In genomic region chr1:93100576-93101491, GRCm38 (mm10) we compare ENCODE assay signal across 8 mouse cellular contexts. TPM values are rescaled to one million over a fixed set of nuclear protein-coding genes. Genes with fewer than 3 reads are reported as not detected.
DNase-seq lines count a peak whose midpoint lies in the region; ATAC-seq lines count a peak whose summit lies in the region.
"Had no signal": no experiment of that assay in that cellular context is flagged by ENCODE, and none has a peak within 500 bp of the region (broad histone marks: within the 10 kb centered on the region; RNA-seq: fewer than 3 reads in every experiment).

No protein-coding gene starts in this region.

- H3K4me3 ChIP-seq in embryonic facial prominence, embryonic 15.5 days (replicated peaks) = peak overlapping the region; percentile 55
- peak overlapping the region; percentile 62 for H3K4me3 ChIP-seq in hindbrain, embryonic 12.5 days
- peak overlapping the region; percentile 55 for H3K4me3 ChIP-seq in limb, embryonic 11.5 days (ENCODE audit: low read depth, low read length)
- H3K4me3 ChIP-seq: erythroblast, embryonic 14.5 days had no signal

- H3K9ac ChIP-seq in embryonic facial prominence, embryonic 15.5 days = peak overlapping the region; percentile 35; the same call in 1 of the 2 replicates
- H3K9ac ChIP-seq in hindbrain, embryonic 12.5 days = peak overlapping the region; percentile 75
- H3K9ac ChIP-seq in limb, embryonic 11.5 days (ENCODE audit: low read length) = peak overlapping the region; percentile 50

- H3K9me3 ChIP-seq in embryonic facial prominence, embryonic 15.5 days (replicated peaks) = no peaks in the 10 kb centered on the region
- no peaks in the 10 kb centered on the region for H3K9me3 ChIP-seq in hindbrain, embryonic 12.5 days (replicated peaks)
- H3K9me3 ChIP-seq in limb, embryonic 11.5 days (ENCODE audit: control insufficient read depth, low read length) = no peaks in the 10 kb centered on the region

- peak; percentile 66 for ATAC-seq in embryonic facial prominence, embryonic 15.5 days (ENCODE audit: insufficient number of reproducible peaks, low FRiP score, low TSS enrichment, low read depth)
- peak; percentile 77 for ATAC-seq in hindbrain, embryonic 12.5 days (ENCODE audit: low FRiP score)
- peak; percentile 64 for ATAC-seq in limb, embryonic 11.5 days (ENCODE audit: insufficient number of reproducible peaks, low FRiP score, low TSS enrichment, low read depth)

- no peaks in the 10 kb centered on the region for H3K36me3 ChIP-seq in embryonic facial prominence, embryonic 15.5 days
- 0 out of 2 replicates have a peak, but pooled peaks cover 3% of the 10 kb centered on the region for H3K36me3 ChIP-seq in hindbrain, embryonic 12.5 days
- no peaks in the 10 kb centered on the region for H3K36me3 ChIP-seq in limb, embryonic 11.5 days (ENCODE audit: control insufficient read depth, insufficient read depth, low read length)

- no peak overlapping the region for H3K27ac ChIP-seq in embryonic facial prominence, embryonic 15.5 days (replicated peaks)
- peak overlapping the region; percentile 89 for H3K27ac ChIP-seq in hindbrain, embryonic 12.5 days
- H3K27ac ChIP-seq in limb, embryonic 11.5 days (replicated peaks; ENCODE audit: low read depth, low read length) = no peak overlapping the region

- H3K27me3 ChIP-seq in embryonic facial prominence, embryonic 15.5 days = peaks cover 37% of the 10 kb centered on the region
- H3K27me3 ChIP-seq in hindbrain, embryonic 12.5 days = peaks cover 42% of the 10 kb centered on the region
- H3K27me3 ChIP-seq in limb, embryonic 11.5 days (ENCODE audit: control insufficient read depth, insufficient read depth, low read length) = peaks cover 47% of the 10 kb centered on the region

- peaks cover 22% of the 10 kb centered on the region for H3K4me1 ChIP-seq in embryonic facial prominence, embryonic 15.5 days
- H3K4me1 ChIP-seq in hindbrain, embryonic 12.5 days = peaks cover 23% of the 10 kb centered on the region
- peaks cover 8% of the 10 kb centered on the region; the same call in 1 of the 2 replicates for H3K4me1 ChIP-seq in limb, embryonic 11.5 days (ENCODE audit: control insufficient read depth, insufficient read depth, low read length)

- under 1% methylated on average over 49 of the region's 49 CpGs for WGBS in embryonic facial prominence, embryonic 15.5 days
- WGBS in hindbrain, embryonic 12.5 days = under 1% methylated on average over 49 of the region's 49 CpGs
- WGBS in limb, embryonic 11.5 days = under 1% methylated on average over 45 of the region's 49 CpGs

- H3K4me2 ChIP-seq in embryonic facial prominence, embryonic 15.5 days (replicated peaks) = peak overlapping the region; percentile 98
- H3K4me2 ChIP-seq in hindbrain, embryonic 12.5 days (replicated peaks) = peak overlapping the region; percentile 76
- peak overlapping the region; percentile 89 for H3K4me2 ChIP-seq in limb, embryonic 11.5 days (ENCODE audit: low read depth, severe bottlenecking)

- peak; percentile 46 for DNase-seq in MN1 (ENCODE audit: low spot score)
- DNase-seq in adrenal gland, postnatal 25 days = peak; percentile 33
- peak; percentile 62 for DNase-seq in limb, embryonic 11.5 days (ENCODE audit: low spot score)
- peak; percentile 72 for DNase-seq in retina, embryonic 14.5 days (ENCODE audit: low spot score)
- no peak for DNase-seq in ovary, adult 18-20 months (ENCODE audit: low spot score)

RNA-seq across cellular contexts. Expression of gene Kif1a, which starts 0.9 kb away (rescaled TPM):
- 15.6 and 26.0 TPM in 2 replicates for total RNA-seq in adrenal gland, postnatal 25 days (2021)
- 26.8 and 32.7 TPM in 2 replicates for polyA plus RNA-seq in embryonic facial prominence, embryonic 15.5 days (2015; fragmentation: Nextera tagmentation; extraction: Ambion mirVana)
- polyA plus RNA-seq in hindbrain, embryonic 12.5 days (2016; fragmentation: Nextera tagmentation; extraction: Ambion mirVana) = 145 and 146 TPM in 2 replicates
- 7.3 and 8.0 TPM in 2 replicates for polyA plus RNA-seq in limb, embryonic 11.5 days (2014; fragmentation: Nextera tagmentation; extraction: Ambion mirVana)

RNA-seq across cellular contexts. Expression of gene Agxt, which starts 34.2 kb away (rescaled TPM):
- total RNA-seq in adrenal gland, postnatal 25 days (2021) = 3.6 TPM in 1 of 2 replicates, not detected in the other
- polyA plus RNA-seq in embryonic facial prominence, embryonic 15.5 days (2015; fragmentation: Nextera tagmentation; extraction: Ambion mirVana) = 0.11 TPM in 1 of 2 replicates, not detected in the other
- not detected in 2 replicates for polyA plus RNA-seq in hindbrain, embryonic 12.5 days (2016; fragmentation: Nextera tagmentation; extraction: Ambion mirVana)
- not detected in 2 replicates for polyA plus RNA-seq in limb, embryonic 11.5 days (2014; fragmentation: Nextera tagmentation; extraction: Ambion mirVana)

RNA-seq across cellular contexts. Expression of gene 2310007B03Rik, which starts 59.9 kb away (rescaled TPM):
- total RNA-seq in adrenal gland, postnatal 25 days (2021) = not detected in 2 replicates
- polyA plus RNA-seq in embryonic facial prominence, embryonic 15.5 days (2015; fragmentation: Nextera tagmentation; extraction: Ambion mirVana) = 18.3 and 21.8 TPM in 2 replicates
- polyA plus RNA-seq in hindbrain, embryonic 12.5 days (2016; fragmentation: Nextera tagmentation; extraction: Ambion mirVana) = 0.35 and 0.41 TPM in 2 replicates
- polyA plus RNA-seq in limb, embryonic 11.5 days (2014; fragmentation: Nextera tagmentation; extraction: Ambion mirVana) = 0.16 and 0.25 TPM in 2 replicates
- polyA plus RNA-seq: erythroblast, embryonic 14.5 days had no signal

Comparison
In these comparisons a context has a peak if more than half of its experiments do, and no peak if none do; other contexts are left out.
1. RNA of gene 2310007B03Rik, which starts 59.9 kb away (polyA plus RNA-seq): 18.3 to 21.8 TPM in embryonic facial prominence, embryonic 15.5 days; 0.35 to 0.41 TPM in hindbrain, embryonic 12.5 days and 0.16 to 0.25 TPM in limb, embryonic 11.5 days; every median in the first group is over 10 times any median in the second.
2. Peak in every context shown above with its lines, with median percentiles within 50 percentile points of each other: ATAC-seq, H3K4me2 ChIP-seq, H3K4me3 ChIP-seq and H3K9ac ChIP-seq.